8 mouse cellular contexts compared by ENCODE assay signal in the genomic region with DNA sequence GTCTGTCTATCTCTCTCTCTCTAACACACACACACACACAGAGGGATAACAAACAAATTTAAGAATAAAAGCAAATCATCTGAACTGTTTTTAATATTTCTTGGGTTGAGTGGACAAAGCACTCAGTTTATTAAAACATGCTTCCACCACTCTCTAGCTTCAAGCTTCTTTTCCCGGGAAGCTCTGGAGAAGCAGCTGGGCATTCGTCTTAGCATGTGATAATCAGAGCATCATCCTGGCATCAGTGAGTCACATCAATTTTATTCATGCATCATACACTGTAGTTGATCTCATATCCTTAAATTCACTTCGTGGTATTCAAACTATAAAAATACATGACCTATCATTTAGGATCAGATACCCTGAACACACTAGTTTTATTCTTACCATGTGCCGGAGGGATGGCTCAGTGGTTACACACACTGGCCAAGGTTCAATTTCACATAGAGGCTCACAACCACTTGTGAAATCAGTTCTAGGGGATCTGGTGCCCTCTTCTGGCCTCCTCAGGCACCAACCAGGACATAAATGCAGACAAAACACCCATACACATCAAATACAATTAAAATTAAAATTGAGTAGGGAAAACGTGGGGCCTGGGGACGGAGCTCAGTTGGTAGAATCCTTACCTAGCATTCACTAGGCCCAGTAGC.
A peak's percentile ranks its signal among the peaks of the same experiment; 100 is the strongest.
DNase-seq lines count a peak whose midpoint lies in the region; ATAC-seq lines count a peak whose summit lies in the region.

No protein-coding gene starts in this region.

- H3K4me2 ChIP-seq in heart, embryonic 12.5 days = no peak overlapping the region
- H3K4me2 ChIP-seq in forebrain, embryonic 12.5 days = no peak overlapping the region

- WGBS in heart, embryonic 12.5 days = 74% methylated on average over 6 of the region's 6 CpGs
- 81% methylated on average over 6 of the region's 6 CpGs for WGBS in forebrain, embryonic 12.5 days

- H3K27ac ChIP-seq in heart, embryonic 12.5 days (ENCODE audit: poor library complexity, severe bottlenecking) = no peak overlapping the region
- no peak overlapping the region for H3K27ac ChIP-seq in forebrain, embryonic 12.5 days

- H3K9ac ChIP-seq in heart, embryonic 12.5 days = no peak overlapping the region
- H3K9ac ChIP-seq in forebrain, embryonic 12.5 days = no peak overlapping the region

- H3K36me3 ChIP-seq in heart, embryonic 12.5 days = peaks cover 4% of the 10 kb centered on the region; the same call in 1 of the 2 replicates
- H3K36me3 ChIP-seq in forebrain, embryonic 12.5 days (replicated peaks) = peaks cover 2% of the 10 kb centered on the region

- ATAC-seq in heart, embryonic 12.5 days (ENCODE audit: insufficient number of reproducible peaks, low FRiP score) = no peak
- no peak for ATAC-seq in forebrain, embryonic 12.5 days (ENCODE audit: low FRiP score)

- intact Hi-C loops in heart, postnatal 10 days (cut with DNase I) = loop anchor here (2.0 kb wide), 1 partner anchor 23 kb away; no protein-coding TSS in a partner anchor

- DNase-seq in heart, postnatal 10 days = peak; percentile 29 to 57
- peak; percentile 72 to 75 for DNase-seq in B cell, adult 2 months
- peak; percentile 22 for DNase-seq in adipocyte (ENCODE audit: low spot score)
- peak; percentile 67 for DNase-seq in lung, postnatal 36 days
- no peak for DNase-seq in right cerebral cortex, postnatal 36 days (ENCODE audit: low spot score in 2 of 2)
- DNase-seq in frontal cortex, postnatal 14 days (ENCODE audit: low spot score in 2 of 2) = no peak

- H3K9me3 ChIP-seq in heart, embryonic 12.5 days (replicated peaks) = no peaks in the 10 kb centered on the region
- H3K9me3 ChIP-seq in forebrain, embryonic 12.5 days = no peaks in the 10 kb centered on the region

- peaks cover 30% of the 10 kb centered on the region for H3K4me1 ChIP-seq in heart, embryonic 12.5 days (replicated peaks)
- peaks cover 6% of the 10 kb centered on the region; the same call in 1 of the 2 replicates for H3K4me1 ChIP-seq in forebrain, embryonic 12.5 days

- H3K4me3 ChIP-seq in heart, embryonic 12.5 days = no peak overlapping the region
- H3K4me3 ChIP-seq in forebrain, embryonic 12.5 days (replicated peaks) = no peak overlapping the region

- H3K27me3 ChIP-seq in heart, embryonic 12.5 days (replicated peaks) = no peaks in the 10 kb centered on the region
- no peaks in the 10 kb centered on the region for H3K27me3 ChIP-seq in forebrain, embryonic 12.5 days

Comparison
In these comparisons a context has a peak if more than half of its experiments do, and no peak if none do; other contexts are left out.
1. DNase-seq: peak in heart, postnatal 10 days (2 of 2), B cell, adult 2 months (2 of 2), adipocyte (single experiment) and lung, postnatal 36 days (single experiment); none in right cerebral cortex, postnatal 36 days (0 of 2) and frontal cortex, postnatal 14 days (0 of 2).